Mouse (Mus musculus) brain, embryonic 14.5 days (tissue): ENCODE measurements around the gene Spsb4.

ENCODE experiments used
- CTCF ChIP-seq: fragments of 200-500 bp; IDR thresholded peaks from 2 replicates; pipeline ENCODE4 v1.5.1; 2012; ENCODE audit warnings: inconsistent platforms, mild to moderate bottlenecking, moderate library complexity, borderline replicate concordance; ENCODE audit not compliant: insufficient read depth, insufficient read length; ENCODE audit errors: extremely low read depth
- POLR2A ChIP-seq: fragments of 200-500 bp; IDR thresholded peaks from 2 replicates; pipeline ENCODE4 v1.6.1; 2012; ENCODE audit warnings: mild to moderate bottlenecking, inconsistent platforms, borderline replicate concordance; ENCODE audit not compliant: poor library complexity, insufficient read depth, insufficient read length, severe bottlenecking; ENCODE audit errors: extremely low read depth

- TF ChIP-seq POLR2A = no peak
- TF ChIP-seq CTCF = peak; percentile 100
Observed at GRCm38 (mm10) chr9:96916620-96917538, 101.8 kb downstream of the Spsb4 start.
